Mouse (Mus musculus) neural tube, embryonic 14.5 days (tissue): ENCODE results near the gene Ptgis. TPM values are rescaled to one million over a fixed set of nuclear protein-coding genes. Genes with fewer than 3 reads are reported as not detected.
A peak's percentile ranks its signal among the peaks of the same experiment; 100 is the strongest.

Experiments used
- ATAC-seq: fragments of 200-750 bp; cut with Nextera tagmentation; 2 replicates; pipeline ENCODE4 v1.8.0; 2017; ENCODE audit warnings: low read depth, mild to moderate bottlenecking, moderate TSS enrichment, moderate library complexity
- H3K27ac ChIP-seq: fragments of 300-500 bp; sonication (generic); 2 replicates; pipeline ENCODE4 v1.5.1; 2014; ENCODE audit warnings: low read depth, mild to moderate bottlenecking, control low read depth, low read length, moderate library complexity, mixed read lengths
- H3K27me3 ChIP-seq: fragments of 300-500 bp; sonication (generic); 2 replicates; pipeline ENCODE4 v1.6.1; 2014; ENCODE audit warnings: low read length; ENCODE audit not compliant: control insufficient read depth, insufficient read depth
- H3K36me3 ChIP-seq: fragments of 300-500 bp; sonication (generic); 2 replicates; pipeline ENCODE4 v1.6.1; 2014; ENCODE audit warnings: low read length, mixed read lengths; ENCODE audit not compliant: control insufficient read depth, insufficient read depth
- H3K4me1 ChIP-seq: fragments of 300-500 bp; sonication (generic); 2 replicates; pipeline ENCODE4 v1.6.1; 2014; ENCODE audit warnings: low read length; ENCODE audit not compliant: control insufficient read depth, insufficient read depth
- H3K4me2 ChIP-seq: fragments of 300-500 bp; sonication (generic); 2 replicates; pipeline ENCODE4 v1.6.1; 2014; ENCODE audit warnings: mild to moderate bottlenecking, low read depth, low read length, control low read depth
- H3K4me3 ChIP-seq: fragments of 300-500 bp; sonication (generic); 2 replicates; pipeline ENCODE4 v1.5.1; 2014; ENCODE audit warnings: low read depth, low read length, control low read depth, mixed read lengths
- H3K9ac ChIP-seq: fragments of 300-500 bp; sonication (generic); replicated peaks from 2 replicates; pipeline ENCODE4 v1.6.1; 2014; ENCODE audit warnings: low read depth, mild to moderate bottlenecking, control low read depth, low read length, mixed read lengths
- H3K9me3 ChIP-seq: fragments of 300-500 bp; sonication (generic); 2 replicates; pipeline ENCODE4 v1.6.1; 2016; ENCODE audit warnings: low read length; ENCODE audit not compliant: control insufficient read depth
- WGBS: fragments of 180-500 bp; shearing (Covaris S2); extraction: QIAGEN DNeasy Blood & Tissue Kit; methylation state at CpG from one replicate; pipeline ENCODE4 v1.1.7; 2014; 5-methylcytosine and 5-hydroxymethylcytosine counted together
- polyA plus RNA-seq: library from polyadenylated mRNA; unstranded; fragments of >200 nt; fragmentation: Nextera tagmentation; extraction: Ambion mirVana; gene quantifications from 2 replicates; pipeline ENCODE4 v1.2.1, GENCODE M21; 2014

The Ptgis gene
- polyA plus RNA-seq, 1 experiment from 2014 or later: 1.9 TPM

GRCm38 (mm10) chr2:167144439-167145307 lies 95.7 kb downstream of the Ptgis start:
- Histone ChIP-seq H3K9ac (no peak overlapping the region), H3K4me3 (no peak overlapping the region), H3K36me3 (no peaks in the 10 kb centered on the region), H3K27ac (0 out of 2 replicates have a peak overlapping the region, but pooled peaks have one; percentile 4), H3K27me3 (no peaks in the 10 kb centered on the region), H3K4me2 (no peak overlapping the region), H3K9me3 (no peaks in the 10 kb centered on the region), H3K4me1 (peaks cover 13% of the 10 kb centered on the region)
- ATAC-seq: no peak; the same call in 1 of the 2 replicates
- WGBS: 11% methylated on average over 14 of the region's 14 CpGs

DNA sequence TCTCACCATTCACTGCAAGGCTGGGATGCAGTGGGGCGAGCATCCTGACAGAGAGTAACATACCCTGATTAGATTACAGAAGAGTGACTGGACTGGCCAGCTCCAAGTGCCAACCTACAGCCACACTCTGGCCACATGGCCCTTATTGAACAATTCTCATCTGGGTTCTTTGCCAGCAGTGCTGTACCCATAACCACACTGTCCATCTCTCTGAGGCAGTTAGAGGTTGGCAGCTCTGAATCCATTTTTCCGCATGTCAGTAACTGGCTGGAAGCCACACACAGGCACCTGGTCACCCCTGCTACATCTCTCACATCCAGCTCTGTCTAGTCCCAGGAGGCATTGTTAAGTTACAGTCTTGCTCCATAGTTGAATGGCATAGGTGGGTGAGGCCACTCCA lies 96.5 kb downstream of the Ptgis start:
- Histone ChIP-seq H3K27ac (0 out of 2 replicates have a peak overlapping the region, but pooled peaks have one; percentile 4), H3K4me3 (no peak overlapping the region), H3K36me3 (no peaks in the 10 kb centered on the region), H3K4me1 (peaks cover 13% of the 10 kb centered on the region), H3K27me3 (no peaks in the 10 kb centered on the region), H3K9ac (no peak overlapping the region), H3K9me3 (no peaks in the 10 kb centered on the region), H3K4me2 (no peak overlapping the region)
- 68% methylated on average over 2 of the region's 2 CpGs for WGBS
- no peak for ATAC-seq

DNA sequence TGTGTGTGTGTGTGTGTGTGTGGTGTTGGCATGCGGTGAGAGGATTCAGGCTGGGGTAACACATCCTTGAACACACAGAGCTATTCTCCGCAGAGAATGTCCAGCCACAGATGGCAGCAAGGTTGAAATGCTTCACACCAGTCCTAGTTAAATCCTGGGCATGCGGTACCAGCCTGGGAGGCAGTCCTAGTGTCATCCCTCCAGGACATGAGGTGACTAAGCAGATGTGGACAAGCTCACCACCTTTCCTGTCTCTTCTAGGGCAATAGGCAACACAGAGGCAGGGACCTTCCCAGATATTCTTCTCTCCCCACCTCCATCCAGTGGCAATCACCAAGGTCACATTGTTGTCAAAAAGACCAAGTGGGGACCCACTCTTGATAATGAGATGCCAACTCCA lies 98.1 kb downstream of the Ptgis start:
- Histone ChIP-seq H3K4me2 (no peak overlapping the region), H3K9ac (no peak overlapping the region), H3K4me1 (peaks cover 14% of the 10 kb centered on the region), H3K9me3 (no peaks in the 10 kb centered on the region), H3K27ac (no peak overlapping the region), H3K36me3 (no peaks in the 10 kb centered on the region), H3K27me3 (no peaks in the 10 kb centered on the region), H3K4me3 (no peak overlapping the region)
- WGBS: 97% methylated on average over 3 of the region's 3 CpGs
- ATAC-seq: no peak

GRCm38 (mm10) chr2:167141810-167142209 lies 98.6 kb downstream of the Ptgis start:
- 73% methylated on average over 4 of the region's 4 CpGs for WGBS
- Histone ChIP-seq H3K27me3 (no peaks in the 10 kb centered on the region), H3K36me3 (no peaks in the 10 kb centered on the region), H3K9me3 (no peaks in the 10 kb centered on the region), H3K4me3 (no peak overlapping the region), H3K27ac (no peak overlapping the region), H3K4me2 (no peak overlapping the region), H3K9ac (no peak overlapping the region), H3K4me1 (peaks cover 19% of the 10 kb centered on the region)
- no peak for ATAC-seq

Other genes starting within 250 kb of the Ptgis start
- 104 and 112 TPM in 2 replicates for gene Stau1, start 244.3 kb downstream of the Ptgis start, polyA plus RNA-seq
- 28.8 and 33.9 TPM in 2 replicates for gene Ddx27, start 225.4 kb downstream of the Ptgis start, polyA plus RNA-seq
- 8.3 and 11.1 TPM in 2 replicates for gene Znfx1, start 177.6 kb downstream of the Ptgis start, polyA plus RNA-seq
- gene Kcnb1, start 50.4 kb downstream of the Ptgis start, polyA plus RNA-seq: 4.9 and 5.4 TPM in 2 replicates
- gene B4galt5, start 108.6 kb upstream of the Ptgis start, polyA plus RNA-seq: 22.6 and 31.5 TPM in 2 replicates
- 22.9 and 25.9 TPM in 2 replicates for gene Slc9a8, start 181.1 kb upstream of the Ptgis start, polyA plus RNA-seq